Mouse (Mus musculus) stomach, postnatal 0 days (tissue): ENCODE measurements around the gene Pnp. TPM values are rescaled to one million over a fixed set of nuclear protein-coding genes. Genes with fewer than 3 reads are reported as not detected.
"Not testable (repeated sequence)": the region's sequence is repeated elsewhere in the genome, so short reads cannot be mapped to it uniquely, and the experiment has no call there.

ENCODE experiments used
- ATAC-seq: fragments of 200-750 bp; cut with Nextera tagmentation; 2 replicates; pipeline ENCODE4 v1.8.0; 2017; ENCODE audit not compliant: low FRiP score, low TSS enrichment
- DNase-seq: peaks from one replicate; pipeline ENCODE4 v3.0.0-alpha.2; 2016; ENCODE audit warnings: low spot score
- H3K27ac ChIP-seq: fragments of 300-500 bp; sonication (generic); replicated peaks from 2 replicates; pipeline ENCODE4 v1.5.1; 2014; ENCODE audit warnings: mild to moderate bottlenecking, control low read depth
- H3K27me3 ChIP-seq: fragments of 300-500 bp; sonication (generic); 2 replicates; pipeline ENCODE4 v1.6.1; 2014; ENCODE audit warnings: low read length; ENCODE audit not compliant: control insufficient read depth, insufficient read depth
- H3K36me3 ChIP-seq: fragments of 300-500 bp; sonication (generic); 2 replicates; pipeline ENCODE4 v1.6.1; 2014; ENCODE audit warnings: low read length, mixed read lengths; ENCODE audit not compliant: control insufficient read depth, insufficient read depth
- H3K4me1 ChIP-seq: fragments of 300-500 bp; sonication (generic); replicated peaks from 2 replicates; pipeline ENCODE4 v1.6.1; 2014; ENCODE audit warnings: antibody characterized with exemption; ENCODE audit not compliant: control insufficient read depth, insufficient read depth
- H3K4me2 ChIP-seq: fragments of 300-500 bp; sonication (generic); replicated peaks from 2 replicates; pipeline ENCODE4 v1.6.1; 2014; ENCODE audit warnings: low read depth, mild to moderate bottlenecking, control low read depth, moderate library complexity
- H3K4me3 ChIP-seq: fragments of 300-500 bp; sonication (generic); 2 replicates; pipeline ENCODE4 v1.5.1; 2014; ENCODE audit warnings: low read depth, low read length, control low read depth
- H3K9ac ChIP-seq: fragments of 300-500 bp; sonication (generic); 2 replicates; pipeline ENCODE4 v1.6.1; 2014; ENCODE audit warnings: mild to moderate bottlenecking, low read length, control low read depth, mixed read lengths
- H3K9me3 ChIP-seq: fragments of 300-500 bp; sonication (generic); 2 replicates; pipeline ENCODE4 v1.6.1; 2016; ENCODE audit warnings: low read length; ENCODE audit not compliant: control insufficient read depth
- CTCF ChIP-seq: IDR thresholded peaks from 2 replicates; pipeline ENCODE4 v1.5.1; 2016; ENCODE audit warnings: antibody characterized with exemption, low read depth, mild to moderate bottlenecking, moderate library complexity
- EP300 ChIP-seq: optimal IDR thresholded peaks from 2 replicates; pipeline ENCODE3; 2016; ENCODE audit warnings: antibody characterized with exemption
- WGBS: fragments of 180-500 bp; shearing (Covaris S2); extraction: QIAGEN DNeasy Blood & Tissue Kit; methylation state at CpG from one replicate; pipeline ENCODE4 v1.1.7; 2014; 5-methylcytosine and 5-hydroxymethylcytosine counted together
- polyA plus RNA-seq: library from polyadenylated mRNA; unstranded; fragments of >200 nt; fragmentation: Nextera tagmentation; extraction: Ambion mirVana; gene quantifications from 2 replicates; pipeline ENCODE4 v1.2.1, GENCODE M21; 2015

Pnp gene
- polyA plus RNA-seq, 1 experiment from 2014 or later = 48.6 TPM

GRCm38 (mm10) chr14:50955487-50955886, 24.6 kb downstream of the Pnp start:
- Histone ChIP-seq H3K27me3 (no peaks in the 10 kb centered on the region), H3K9ac (no peak overlapping the region), H3K4me3 (no peak overlapping the region), H3K36me3 (peaks cover 4% of the 10 kb centered on the region; the same call in 1 of the 2 replicates), H3K4me1 (no peaks in the 10 kb centered on the region), H3K4me2 (no peak overlapping the region), H3K27ac (no peak overlapping the region), H3K9me3 (no peaks in the 10 kb centered on the region)
- DNase-seq = no peak
- ATAC-seq = no peak
- WGBS = 77% methylated on average over 10 of the region's 10 CpGs
- no peak for TF ChIP-seq EP300
- no peak for TF ChIP-seq CTCF

- not testable (repeated sequence) for H3K27me3 ChIP-seq, H3K9ac ChIP-seq, H3K36me3 ChIP-seq, H3K27ac ChIP-seq, H3K9me3 ChIP-seq, H3K4me3 ChIP-seq, H3K4me1 ChIP-seq
- ATAC-seq (peak; percentile 81), DNase-seq (peak; percentile 24)
- peak within 1 kb of the TSS; percentile 25; the same call in 1 of the 2 replicates for H3K4me2 ChIP-seq
- peak; percentile 37; the same call in 1 of the 2 replicates for TF ChIP-seq CTCF
- WGBS = 9% methylated on average over 19 of the region's 19 CpGs
These were observed 25.1 kb downstream of the Pnp start, which contains the start of gene Pnp2 for GRCm38 (mm10) chr14:50955942-50956508. TSS of gene Pnp2 (plus strand) at chr14:50955992.

DNA sequence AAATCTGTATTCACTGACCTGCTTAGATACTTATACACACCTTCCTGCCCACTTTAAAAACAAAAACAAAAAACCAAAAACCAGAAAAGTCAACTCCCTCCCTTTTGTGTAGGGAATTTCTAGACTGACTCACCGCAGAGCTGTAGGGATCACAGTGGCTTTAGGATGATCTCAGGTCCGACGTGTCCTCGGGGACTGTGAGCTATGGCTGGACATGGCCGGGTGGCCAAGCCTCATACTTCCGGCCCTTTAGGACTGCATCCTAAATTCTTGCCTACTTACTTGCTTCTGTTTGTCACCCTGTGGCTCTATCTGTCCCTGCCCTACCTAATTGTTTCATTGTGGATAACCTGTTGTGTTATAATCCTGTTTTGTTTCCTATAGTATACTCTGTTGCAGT, 25.8 kb downstream of the Pnp start:
- H3K27ac ChIP-seq, H3K27me3 ChIP-seq, H3K4me2 ChIP-seq, H3K36me3 ChIP-seq, ATAC-seq, H3K4me3 ChIP-seq, H3K4me1 ChIP-seq, H3K9ac ChIP-seq, DNase-seq, H3K9me3 ChIP-seq: not testable (repeated sequence)
- WGBS = 77% methylated on average over 6 of the region's 6 CpGs

- not testable (repeated sequence) for H3K27ac ChIP-seq, H3K4me3 ChIP-seq, H3K27me3 ChIP-seq, ATAC-seq, H3K9ac ChIP-seq, H3K9me3 ChIP-seq, DNase-seq, H3K4me1 ChIP-seq, H3K4me2 ChIP-seq, H3K36me3 ChIP-seq
- WGBS = 55% methylated on average over 3 of the region's 3 CpGs
These were observed 26.3 kb downstream of the Pnp start for GRCm38 (mm10) chr14:50957146-50957545.

- 80% methylated on average over 5 of the region's 5 CpGs for WGBS
- not testable (repeated sequence) for H3K4me2 ChIP-seq, ATAC-seq, H3K36me3 ChIP-seq, H3K4me3 ChIP-seq, DNase-seq, H3K9ac ChIP-seq, H3K4me1 ChIP-seq, H3K27me3 ChIP-seq, H3K27ac ChIP-seq, H3K9me3 ChIP-seq
These were observed 27.6 kb downstream of the Pnp start for GRCm38 (mm10) chr14:50958289-50958995.

GRCm38 (mm10) chr14:50968216-50968980, 37.5 kb downstream of the Pnp start:
- Histone ChIP-seq H3K27ac (no peak overlapping the region), H3K4me3 (no peak overlapping the region), H3K9me3 (no peaks in the 10 kb centered on the region), H3K27me3 (no peaks in the 10 kb centered on the region), H3K4me1 (no peaks in the 10 kb centered on the region), H3K36me3 (no peaks in the 10 kb centered on the region), H3K4me2 (no peak overlapping the region), H3K9ac (no peak overlapping the region)
- no peak for ATAC-seq
- 86% methylated on average over 5 of the region's 5 CpGs for WGBS
- TF ChIP-seq CTCF (no peak), EP300 (no peak)
- no peak for DNase-seq
